Mouse (Mus musculus): ENCODE data around the gene Pip5k1a.
"Not testable (repeated sequence)": the region's sequence is repeated elsewhere in the genome, so short reads cannot be mapped to it uniquely, and the experiment has no call there.

Pip5k1a gene

GRCm38 (mm10) chr3:95112760-95113159, 6.0 kb upstream of the Pip5k1a start:
- DNase-seq (ENCODE audit: low read depth, low spot score), result no peak

- DNase-seq (ENCODE audit: low read depth, low spot score), result peak; percentile 87
These were observed 4.4 kb upstream of the Pip5k1a start, which contains the start of gene Vps72 for GRCm38 (mm10) chr3:95110911-95111726. Gene Vps72 (plus strand): TSS chr3:95111022.

GRCm38 (mm10) chr3:95107898-95108297, 1.2 kb upstream of the Pip5k1a start:
- no peak for DNase-seq (ENCODE audit: low read depth, low spot score)

GRCm38 (mm10) chr3:95107308-95107707, 578 bp upstream of the Pip5k1a start:
- DNase-seq (ENCODE audit: low read depth, low spot score), result not testable (repeated sequence)

GRCm38 (mm10) chr3:95105586-95106337, 968 bp downstream of the Pip5k1a start:
- DNase-seq (ENCODE audit: low read depth, low spot score), result no peak

- DNase-seq (ENCODE audit: low read depth, low spot score), result no peak
These were observed 1.6 kb downstream of the Pip5k1a start for GRCm38 (mm10) chr3:95105121-95105520.

GRCm38 (mm10) chr3:95100854-95101253, 5.9 kb downstream of the Pip5k1a start:
- no peak for DNase-seq (ENCODE audit: low read depth, low spot score)

- DNase-seq (ENCODE audit: low read depth, low spot score), result no peak
These were observed 18.7 kb downstream of the Pip5k1a start for GRCm38 (mm10) chr3:95088071-95088470.

GRCm38 (mm10) chr3:95071606-95072005, 35.1 kb downstream of the Pip5k1a start:
- no peak for DNase-seq (ENCODE audit: low read depth, low spot score)

GRCm38 (mm10) chr3:95066570-95066969, 40.2 kb downstream of the Pip5k1a start:
- DNase-seq (ENCODE audit: low read depth, low spot score), result peak; percentile 25

- DNase-seq (ENCODE audit: low read depth, low spot score), result no peak
These were observed 40.6 kb downstream of the Pip5k1a start for GRCm38 (mm10) chr3:95066095-95066494.

- DNase-seq (ENCODE audit: low read depth, low spot score), result no peak
These were observed 41.2 kb downstream of the Pip5k1a start for GRCm38 (mm10) chr3:95065553-95065952.

GRCm38 (mm10) chr3:95063741-95064140, 43.0 kb downstream of the Pip5k1a start:
- DNase-seq (ENCODE audit: low read depth, low spot score), result no peak

GRCm38 (mm10) chr3:95058078-95058477, 48.7 kb downstream of the Pip5k1a start:
- no peak for DNase-seq (ENCODE audit: low read depth, low spot score)

GRCm38 (mm10) chr3:95056275-95056674, 50.5 kb downstream of the Pip5k1a start:
- no peak for DNase-seq (ENCODE audit: low read depth, low spot score)

GRCm38 (mm10) chr3:95054481-95055260, 52.1 kb downstream of the Pip5k1a start:
- no peak for DNase-seq (ENCODE audit: low read depth, low spot score)

GRCm38 (mm10) chr3:95053701-95054100, 53.0 kb downstream of the Pip5k1a start:
- peak; percentile 26 for DNase-seq (ENCODE audit: low read depth, low spot score)

GRCm38 (mm10) chr3:95052959-95053358, 53.8 kb downstream of the Pip5k1a start:
- peak; percentile 32 for DNase-seq (ENCODE audit: low read depth, low spot score)

- DNase-seq (ENCODE audit: low read depth, low spot score), result no peak
These were observed 58.8 kb downstream of the Pip5k1a start for GRCm38 (mm10) chr3:95047914-95048313.

GRCm38 (mm10) chr3:95046462-95047057, 60.2 kb downstream of the Pip5k1a start:
- no peak for DNase-seq (ENCODE audit: low read depth, low spot score)

- DNase-seq (ENCODE audit: low read depth, low spot score), result no peak
These were observed 63.5 kb downstream of the Pip5k1a start for GRCm38 (mm10) chr3:95043251-95043650.

Measured in skeletal muscle tissue, adult 2 months (tissue).